Mouse (Mus musculus): ENCODE measurements around the gene Rassf1.
A peak's percentile ranks its signal among the peaks of the same experiment; 100 is the strongest.
"Not testable (repeated sequence)": the region's sequence is repeated elsewhere in the genome, so short reads cannot be mapped to it uniquely, and the experiment has no call there.

The Rassf1 gene

DNA sequence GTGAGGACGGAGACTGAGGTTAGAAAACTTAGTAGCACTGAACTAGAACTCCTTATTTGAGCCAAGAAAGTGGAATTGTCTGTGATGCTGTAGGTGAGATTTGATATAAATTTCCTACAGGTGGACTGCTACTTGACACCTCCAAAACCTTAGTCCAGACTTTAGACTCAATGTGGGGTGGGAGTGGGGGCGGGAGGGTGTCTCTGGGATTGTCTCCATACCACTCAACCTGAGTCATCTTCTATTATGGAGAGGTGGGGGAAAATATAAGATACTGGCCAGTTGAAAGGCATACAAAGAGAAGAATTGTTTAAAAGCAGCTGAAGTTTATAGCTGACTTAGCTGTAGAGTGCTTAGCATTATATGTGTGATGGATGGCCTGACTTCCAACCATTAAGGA, 4.3 kb downstream of the Rassf1 start:
- DNase-seq (ENCODE audit: low spot score in 2 of 2): no peak

DNA sequence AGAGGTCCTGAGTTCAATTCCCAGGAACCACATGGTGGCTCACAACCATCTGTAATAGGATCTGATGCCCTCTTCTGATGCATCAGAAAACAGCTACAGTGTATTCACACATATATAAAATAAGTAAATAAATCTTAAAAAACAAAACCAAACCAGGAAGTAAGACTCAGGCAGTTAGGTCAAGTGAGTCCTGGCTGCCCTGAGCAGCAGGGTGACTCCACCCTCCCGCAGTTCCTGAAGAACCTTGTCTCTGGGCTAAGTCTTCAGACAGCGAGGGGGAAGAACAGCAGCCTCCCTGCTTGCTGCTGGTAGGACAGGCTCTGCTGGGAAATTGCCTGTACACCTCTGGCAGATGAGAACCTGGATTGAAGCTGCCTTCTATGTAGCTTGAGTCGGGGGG, 5.0 kb downstream of the Rassf1 start:
- DNase-seq (ENCODE audit: low spot score in 2 of 2): no peak

DNA sequence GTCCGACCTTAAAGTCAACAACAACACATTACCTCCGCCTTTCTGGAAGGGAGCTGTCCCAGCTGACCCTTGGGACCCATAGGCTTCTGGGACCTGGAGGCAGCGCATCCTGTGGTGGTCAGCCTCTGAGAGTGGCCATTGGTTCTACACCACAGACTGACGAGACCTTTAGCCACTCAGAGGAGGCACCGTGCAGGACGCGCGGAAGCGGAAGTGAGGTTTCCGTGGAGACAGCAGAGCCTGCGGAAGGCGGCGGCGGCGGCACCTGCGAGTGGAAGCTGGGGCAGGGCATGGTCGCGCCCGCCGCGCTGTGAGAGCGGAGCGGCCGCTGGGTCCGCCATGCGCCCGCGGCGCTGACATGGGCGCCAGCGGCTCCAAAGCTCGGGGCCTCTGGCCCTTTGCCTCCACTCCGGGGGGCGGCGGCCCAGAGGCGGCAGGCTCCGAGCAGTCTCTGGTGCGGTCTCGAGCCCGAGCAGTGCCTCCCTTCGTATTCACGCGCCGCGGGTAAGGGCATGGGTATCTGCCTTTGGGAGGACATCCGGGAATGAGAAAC, 11.8 kb downstream of the Rassf1 start, which contains the start of gene Tusc2:
Gene Tusc2 (plus strand): TSS at position 227 of the 553 bp plus-strand sequence.
- DNase-seq (ENCODE audit: low spot score in 2 of 2): peak; percentile 89 to 93

- not testable (repeated sequence) for DNase-seq (ENCODE audit: low spot score in 2 of 2)
These were observed 14.2 kb downstream of the Rassf1 start for GRCm38 (mm10) chr9:107565556-107565955.

DNA sequence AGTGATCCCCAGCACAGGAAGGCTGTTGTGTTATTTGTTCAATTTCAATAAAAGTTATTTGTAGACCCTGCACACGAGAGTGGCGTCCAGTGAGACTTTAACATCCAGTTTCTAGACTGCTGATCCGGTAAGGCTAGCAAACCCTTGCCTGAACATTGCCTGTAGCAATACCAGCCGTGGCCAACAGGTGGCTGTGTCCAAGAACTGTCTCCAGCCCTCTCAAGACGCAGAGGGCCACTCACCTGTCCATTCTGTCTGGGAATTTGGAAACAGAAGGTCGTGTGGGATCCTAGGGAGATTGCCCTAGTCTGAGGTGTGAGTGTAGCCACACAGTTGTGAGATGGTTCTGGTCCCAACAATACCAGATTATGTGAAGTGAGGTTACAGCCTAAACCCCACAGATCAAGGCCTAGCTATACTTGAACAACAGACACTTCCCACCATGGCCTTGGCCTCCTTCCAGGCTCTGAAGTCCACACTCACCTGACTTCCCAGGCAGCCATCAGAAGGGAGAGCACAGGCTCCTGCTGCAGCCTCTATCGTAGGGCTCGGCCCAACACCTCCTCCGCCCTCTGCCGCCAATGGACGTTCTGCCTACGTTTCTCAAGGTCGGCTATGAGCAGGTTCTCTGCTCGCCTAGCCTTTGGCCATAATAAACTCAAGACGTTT, 14.8 kb downstream of the Rassf1 start:
- DNase-seq (ENCODE audit: low spot score in 2 of 2): peak; percentile 66 to 86

GRCm38 (mm10) chr9:107566855-107567254, 15.5 kb downstream of the Rassf1 start:
- no peak for DNase-seq (ENCODE audit: low spot score in 2 of 2)

GRCm38 (mm10) chr9:107567702-107568319, 16.5 kb downstream of the Rassf1 start, which contains the start of gene Hyal2:
Hyal2 (plus strand) TSS chr9:107567945.
- no peak for DNase-seq (ENCODE audit: low spot score in 2 of 2)

DNA sequence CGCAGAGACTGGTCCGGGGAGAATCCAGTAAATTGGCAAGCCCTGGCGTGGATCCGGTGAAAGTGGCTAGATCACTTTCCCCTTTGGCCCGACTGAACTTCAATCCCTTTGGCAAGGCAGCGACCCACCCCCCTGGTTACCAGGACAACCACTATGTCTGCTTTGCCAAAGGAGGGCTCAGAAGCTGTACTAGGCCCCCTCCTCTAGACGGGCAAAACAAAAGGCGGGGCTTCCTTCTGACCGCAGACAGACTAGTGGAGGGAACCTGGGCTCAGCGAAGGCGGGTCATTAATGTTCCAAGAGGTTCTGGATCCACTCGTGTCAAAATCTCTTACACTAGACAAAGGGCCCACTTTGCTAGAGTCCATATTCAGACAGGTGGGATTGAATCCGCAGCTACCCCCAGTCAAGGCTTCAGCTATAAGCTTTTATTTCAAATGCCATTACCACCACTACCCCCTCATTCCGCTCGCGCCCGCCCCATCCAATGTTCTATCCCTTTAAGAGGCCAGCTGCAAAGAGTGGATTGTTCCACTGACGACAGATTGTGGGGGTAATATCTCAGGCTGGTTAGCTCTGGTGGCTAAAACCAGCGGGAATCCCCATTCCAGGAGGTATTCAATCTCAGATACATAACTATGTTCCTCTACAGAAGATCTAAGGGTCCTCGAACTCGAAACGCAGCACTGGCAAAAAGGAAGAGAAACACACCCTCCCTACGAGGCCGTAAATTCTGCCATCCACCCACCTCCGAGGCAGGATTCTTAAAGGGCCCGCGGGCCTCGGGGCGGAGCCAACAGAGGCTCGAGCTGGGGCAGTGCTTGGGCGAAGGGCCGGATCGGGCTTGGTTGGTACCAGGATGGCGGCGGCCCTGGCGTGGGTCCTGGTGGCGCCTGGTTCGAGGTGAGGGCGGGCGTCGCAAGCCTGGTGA, 17.2 kb downstream of the Rassf1 start:
- DNase-seq (ENCODE audit: low spot score in 2 of 2): peak; percentile 80 to 84

DNA sequence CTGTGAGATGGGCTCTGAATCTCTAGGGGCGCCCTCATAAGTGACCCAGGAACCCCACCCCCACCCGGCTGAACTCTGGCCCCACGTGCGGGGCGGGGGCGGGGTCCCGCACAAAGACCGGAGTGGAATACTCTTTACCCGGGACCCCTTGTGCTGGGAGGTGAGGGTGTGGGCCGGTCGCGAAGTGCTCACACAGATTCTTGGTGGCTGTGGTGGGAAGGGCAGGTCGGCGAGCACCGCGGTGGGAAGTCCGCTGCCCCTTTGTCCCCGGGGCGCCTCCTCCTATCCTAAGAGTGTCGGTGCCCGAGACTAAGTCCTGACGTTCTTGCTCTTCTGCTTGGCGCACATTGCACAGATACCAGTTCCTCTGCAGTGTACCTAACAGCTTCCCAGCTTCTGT, 17.9 kb downstream of the Rassf1 start:
- DNase-seq (ENCODE audit: low spot score in 2 of 2): peak in 1 of 2 experiments; percentile 55

GRCm38 (mm10) chr9:107570016-107570415, 18.7 kb downstream of the Rassf1 start:
- DNase-seq (ENCODE audit: low spot score in 2 of 2): no peak

DNA sequence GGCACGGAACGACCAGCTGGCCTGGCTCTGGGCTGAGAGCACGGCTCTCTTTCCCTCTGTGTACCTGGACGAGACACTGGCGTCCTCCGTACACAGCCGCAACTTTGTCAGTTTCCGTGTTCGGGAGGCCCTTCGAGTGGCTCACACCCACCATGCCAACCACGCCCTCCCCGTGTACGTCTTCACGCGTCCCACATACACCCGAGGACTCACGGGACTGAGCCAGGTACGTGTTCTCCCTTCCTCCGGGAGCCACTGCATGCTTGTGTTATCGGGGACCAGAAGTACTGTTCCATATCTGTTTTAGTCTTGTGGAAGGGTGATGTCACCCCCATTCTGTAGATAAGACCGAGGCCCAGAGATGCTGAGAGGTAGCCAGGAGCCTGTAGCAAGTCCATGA, 19.5 kb downstream of the Rassf1 start:
- no peak for DNase-seq (ENCODE audit: low spot score in 2 of 2)

DNA sequence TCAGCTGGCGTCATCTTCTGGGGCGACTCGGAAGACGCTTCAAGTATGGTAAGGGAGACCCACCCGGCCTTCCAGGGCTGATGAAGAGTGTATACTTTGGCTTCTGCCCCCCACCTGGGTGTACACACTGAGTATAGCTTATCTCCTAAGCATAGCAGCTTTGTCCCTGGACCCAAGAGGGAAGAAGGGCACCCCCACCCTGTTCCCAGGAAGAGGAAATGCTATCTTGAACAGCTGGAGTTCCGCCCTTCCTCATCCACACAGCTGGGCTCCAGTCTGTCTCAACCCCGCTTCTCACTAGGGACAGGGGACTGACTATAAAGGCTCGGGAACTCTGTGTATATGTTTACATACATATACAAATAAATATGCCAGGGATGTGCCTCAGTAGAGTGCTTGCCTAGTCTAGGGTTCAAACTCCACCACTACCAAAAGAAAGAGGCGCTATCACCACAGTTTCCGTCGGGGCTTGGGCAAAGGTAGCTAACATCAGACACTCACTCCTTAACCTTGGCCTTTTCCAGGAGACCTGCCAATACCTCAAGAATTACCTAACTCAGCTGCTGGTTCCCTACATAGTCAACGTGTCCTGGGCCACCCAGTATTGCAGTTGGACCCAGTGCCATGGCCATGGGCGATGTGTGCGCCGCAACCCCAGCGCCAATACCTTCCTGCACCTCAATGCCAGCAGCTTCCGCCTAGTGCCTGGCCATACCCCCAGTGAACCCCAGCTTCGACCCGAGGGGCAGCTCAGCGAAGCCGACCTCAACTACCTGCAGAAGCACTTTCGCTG, 20.4 kb downstream of the Rassf1 start:
- no peak for DNase-seq (ENCODE audit: low spot score in 2 of 2)

DNA sequence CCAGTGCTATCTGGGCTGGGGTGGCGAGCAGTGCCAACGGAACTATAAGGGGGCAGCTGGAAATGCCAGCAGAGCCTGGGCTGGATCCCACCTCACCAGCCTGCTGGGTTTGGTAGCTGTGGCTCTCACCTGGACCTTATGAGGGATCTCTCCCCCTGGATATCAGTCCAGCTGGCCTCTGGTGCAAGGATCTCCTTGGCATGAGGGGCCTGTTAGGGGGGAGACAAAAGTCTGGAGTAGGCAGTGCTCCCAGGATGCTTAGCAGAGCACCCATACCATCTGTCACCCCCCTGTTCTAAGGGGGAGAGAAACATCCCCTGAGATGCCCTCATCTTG, 20.9 kb downstream of the Rassf1 start:
- DNase-seq (ENCODE audit: low spot score in 2 of 2): no peak

DNA sequence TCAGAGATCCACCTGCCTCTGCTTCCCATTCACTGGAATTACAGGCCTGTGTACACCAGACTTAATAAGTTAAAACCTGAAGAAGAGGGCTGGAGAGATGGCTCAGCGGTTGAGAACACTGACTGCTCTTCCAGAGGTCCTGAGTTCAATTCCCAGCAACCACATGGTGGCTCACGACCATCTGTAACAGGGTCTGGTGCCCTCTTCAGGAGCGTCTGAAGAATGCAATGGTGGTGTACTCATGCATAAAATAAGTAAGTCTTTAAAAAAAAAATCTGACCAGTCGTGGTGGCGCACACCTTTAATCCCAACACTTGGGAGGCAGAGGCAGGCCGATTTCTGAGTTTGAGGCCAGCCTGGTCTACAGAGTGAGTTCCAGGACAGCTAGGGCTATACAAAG, 22.4 kb downstream of the Rassf1 start:
- DNase-seq (ENCODE audit: low spot score in 2 of 2): not testable (repeated sequence)

DNA sequence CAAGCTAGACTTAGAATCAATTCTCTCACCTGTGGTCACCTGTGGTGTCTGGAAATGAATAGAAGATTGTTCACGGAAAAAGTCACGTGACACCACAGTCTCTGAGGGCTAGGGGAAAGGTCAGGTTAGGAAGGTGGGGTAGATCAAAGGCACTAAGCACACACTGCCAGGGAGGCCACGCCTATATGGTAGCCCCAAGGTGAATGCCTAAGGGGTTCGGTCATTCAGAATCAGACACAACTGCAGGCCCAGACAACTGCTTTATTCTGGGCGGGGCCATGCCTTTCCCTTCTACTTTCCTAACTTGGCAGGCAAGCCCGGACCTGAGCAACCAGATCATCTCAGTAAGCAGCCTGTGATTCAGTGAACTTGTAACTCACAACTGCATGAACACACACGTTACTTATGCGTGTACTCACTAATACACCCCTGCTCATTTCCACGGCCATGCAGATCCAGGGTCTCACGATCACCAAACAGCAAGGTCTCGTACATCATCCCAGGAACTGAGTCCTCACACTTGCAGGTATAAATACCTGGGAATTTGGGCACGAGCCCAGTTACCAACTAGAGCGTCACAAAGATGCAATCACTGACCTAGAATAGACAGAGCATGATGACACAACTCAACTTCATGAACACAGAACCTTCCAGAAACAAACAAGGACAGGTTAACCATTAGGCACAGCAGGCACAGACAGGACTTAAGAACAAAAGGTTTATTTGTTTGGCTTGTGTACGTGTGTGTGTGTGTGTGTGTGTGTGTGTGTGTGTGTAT, 24.4 kb downstream of the Rassf1 start:
- peak in 1 of 2 experiments; percentile 58 for DNase-seq (ENCODE audit: low spot score in 2 of 2)

DNA sequence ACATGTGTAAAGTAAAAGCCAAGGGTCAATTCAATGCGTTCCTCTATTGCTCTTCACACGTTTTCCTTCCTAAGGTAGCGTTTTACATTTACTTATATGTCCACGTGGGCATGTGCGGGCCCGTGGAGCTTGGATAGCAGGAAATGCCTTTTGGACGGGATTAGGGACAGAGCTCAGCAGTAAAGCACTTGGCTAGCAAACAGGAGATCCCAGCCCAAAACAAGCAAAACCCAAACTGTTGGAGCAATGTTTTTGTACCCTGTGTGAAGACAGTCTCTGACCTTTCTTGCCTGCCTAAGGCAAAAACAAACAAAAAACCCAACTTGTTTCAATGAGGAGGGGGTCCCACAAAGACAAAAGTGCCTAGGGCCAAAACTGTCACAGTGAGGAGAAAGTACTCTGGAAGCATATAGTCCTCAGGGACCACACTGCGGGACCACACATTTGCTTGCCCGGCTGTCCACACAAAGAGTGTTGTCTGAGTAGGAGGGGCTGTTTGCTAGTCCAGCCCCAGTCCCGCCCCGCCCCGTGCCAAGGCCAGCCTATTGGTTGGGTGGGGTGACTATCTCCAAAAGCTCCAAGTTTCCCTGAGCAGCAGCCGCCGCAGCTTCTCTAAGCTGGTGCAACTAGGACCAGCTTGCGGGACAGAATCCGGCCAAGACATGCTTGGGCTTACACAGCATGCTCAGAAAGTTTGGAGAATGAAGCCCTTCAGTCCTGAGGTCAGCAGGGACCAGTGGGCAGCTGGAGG, 25.2 kb downstream of the Rassf1 start, which contains the start of gene Hyal1:
Gene Hyal1 (plus strand): TSS at position 571 of the 751 bp plus-strand sequence.
- peak; percentile 83 to 88 for DNase-seq (ENCODE audit: low spot score in 2 of 2)

GRCm38 (mm10) chr9:107577871-107578270, 26.5 kb downstream of the Rassf1 start:
- no peak for DNase-seq (ENCODE audit: low spot score in 2 of 2)

DNA sequence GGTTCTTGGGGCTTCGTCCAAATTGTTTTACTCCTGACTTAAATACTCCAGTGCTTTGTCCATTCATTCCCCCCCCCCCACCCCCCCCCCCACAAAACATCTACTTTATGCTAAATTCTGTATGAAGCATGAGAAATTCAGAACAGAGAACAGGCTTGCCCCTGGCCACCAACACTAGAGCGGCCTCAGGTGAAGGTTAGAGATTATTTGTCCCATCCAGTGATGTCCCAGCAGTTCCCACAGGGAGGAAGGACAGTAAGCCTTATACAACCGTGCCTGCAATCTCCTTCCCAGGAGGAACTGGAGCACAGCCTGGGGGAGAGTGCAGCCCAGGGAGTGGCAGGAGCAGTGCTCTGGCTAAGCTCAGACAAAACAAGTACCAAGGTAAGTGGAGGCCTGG, 27.2 kb downstream of the Rassf1 start, which contains the start of gene Naa80:
Gene Naa80 (plus strand): TSS at position 301 of the 400 bp plus-strand sequence.
- DNase-seq (ENCODE audit: low spot score in 2 of 2): no peak

All from urinary bladder, postnatal 4 days (tissue).